Mouse (Mus musculus): ENCODE measurements around the gene Ddx5.
"Not testable (repeated sequence)": the region's sequence is repeated elsewhere in the genome, so short reads cannot be mapped to it uniquely, and the experiment has no call there.

DNA sequence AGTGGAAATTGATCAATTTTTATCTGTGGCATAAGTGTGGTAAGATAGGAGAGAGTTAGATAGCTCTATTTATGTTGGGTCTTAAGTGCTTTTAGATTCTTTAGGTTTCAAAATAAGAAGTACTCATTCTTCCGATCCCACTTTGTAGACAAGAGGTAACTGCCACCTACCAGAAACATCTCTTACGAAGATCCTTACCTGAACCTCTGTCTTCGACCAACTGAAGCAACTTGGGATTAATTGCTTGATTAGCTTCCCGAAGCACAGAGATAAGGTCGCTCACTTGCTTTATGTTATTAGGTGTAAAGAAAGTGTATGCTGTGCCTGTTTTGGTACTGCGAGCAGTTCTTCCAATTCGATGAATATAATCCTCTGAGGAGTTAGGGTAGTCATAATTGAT, 6.7 kb downstream of the Ddx5 start:
- not testable (repeated sequence) for TF ChIP-seq CTCF (IDR thresholded peaks at IDR 0.05; ENCODE audit: extremely low read depth, insufficient read length, insufficient replicate concordance, low read depth, low read length); POLR2A (IDR thresholded peaks at IDR 0.05; ENCODE audit: low read depth, low read length)

Data from small intestine, adult 2 months (tissue).